Mouse (Mus musculus) liver, adult 2 months (tissue): ENCODE measurements at regions not wholly inside any gene's neighbourhood (a gene's known extent, or its start where the extent isn't known, plus 50 kb on each side); places are given as distances from the start of the nearest gene placed in this dataset.

Experiments
- CTCF ChIP-seq: fragments of 200-500 bp; IDR thresholded peaks from 2 replicates; pipeline ENCODE4 v1.5.1; 2011; ENCODE audit warnings: low read depth, low read length, control low read depth
- POLR2A ChIP-seq: fragments of 200-500 bp; IDR thresholded peaks from 2 replicates; pipeline ENCODE4 v1.6.1; 2011; ENCODE audit warnings: low read length, control low read depth; ENCODE audit not compliant: insufficient read depth; ENCODE audit errors: extremely low read depth

DNA sequence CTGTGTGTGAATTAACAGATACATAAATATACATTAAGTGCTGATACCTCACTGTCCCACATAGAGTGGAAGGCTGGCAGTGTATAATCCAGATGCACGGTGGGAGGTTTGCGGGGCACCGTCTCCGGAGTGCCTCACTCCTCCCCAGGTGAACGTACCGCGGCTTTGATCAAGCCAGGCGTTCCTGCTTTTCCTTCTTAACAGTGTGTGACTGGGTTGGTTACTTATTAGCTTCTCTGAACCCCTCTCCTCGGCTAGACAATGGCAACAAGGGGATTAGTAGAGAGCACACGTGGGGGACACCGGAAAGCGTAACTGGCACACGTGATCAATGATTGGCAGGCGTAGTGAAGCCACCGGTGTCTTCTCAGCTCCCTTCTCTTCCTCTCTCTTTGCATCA, 396.8 kb upstream of the Atp11b start:
- TF ChIP-seq POLR2A = no peak
- no peak for TF ChIP-seq CTCF
